Mouse (Mus musculus) hindbrain, postnatal 0 days (tissue): ENCODE data around the gene Zdhhc12. TPM values are rescaled to one million over a fixed set of nuclear protein-coding genes. Genes with fewer than 3 reads are reported as not detected.

Experiments
- ATAC-seq: fragments of 200-750 bp; cut with Nextera tagmentation; 2 replicates; pipeline ENCODE4 v1.8.0; 2017; ENCODE audit warnings: mild to moderate bottlenecking, moderate TSS enrichment, moderate library complexity
- DNase-seq: peaks from one replicate; pipeline ENCODE4 v3.0.0-alpha.2; 2015; ENCODE audit warnings: low spot score
- H3K27ac ChIP-seq: fragments of 300-500 bp; sonication (generic); 2 replicates; pipeline ENCODE4 v1.5.1; 2014; ENCODE audit warnings: mild to moderate bottlenecking
- H3K27me3 ChIP-seq: fragments of 300-500 bp; sonication (generic); 2 replicates; pipeline ENCODE4 v1.6.1; 2014; ENCODE audit warnings: low read length, mixed read lengths; ENCODE audit not compliant: insufficient read depth
- H3K36me3 ChIP-seq: fragments of 300-500 bp; sonication (generic); 2 replicates; pipeline ENCODE4 v1.6.1; 2014; ENCODE audit warnings: low read length, mixed read lengths; ENCODE audit not compliant: insufficient read depth
- H3K4me1 ChIP-seq: fragments of 300-500 bp; sonication (generic); 2 replicates; pipeline ENCODE4 v1.6.1; 2014; ENCODE audit warnings: antibody characterized with exemption, low read length, mixed read lengths; ENCODE audit not compliant: insufficient read depth
- H3K4me2 ChIP-seq: fragments of 300-500 bp; sonication (generic); 2 replicates; pipeline ENCODE4 v1.6.1; 2014; ENCODE audit warnings: low read depth, mild to moderate bottlenecking, low read length, moderate library complexity, mixed read lengths
- H3K4me3 ChIP-seq: fragments of 300-500 bp; sonication (generic); 2 replicates; pipeline ENCODE4 v1.5.1; 2014; ENCODE audit warnings: low read length
- H3K9ac ChIP-seq: fragments of 300-500 bp; sonication (generic); replicated peaks from 2 replicates; pipeline ENCODE4 v1.6.1; 2014; ENCODE audit warnings: mild to moderate bottlenecking, low read length, moderate library complexity, mixed read lengths
- H3K9me3 ChIP-seq: fragments of 300-500 bp; sonication (generic); 2 replicates; pipeline ENCODE4 v1.6.1; 2016; ENCODE audit warnings: low read length, mixed read lengths
- CTCF ChIP-seq: IDR thresholded peaks from 2 replicates; pipeline ENCODE4 v1.5.1; 2016; ENCODE audit warnings: antibody characterized with exemption, control low read depth, low read depth
- WGBS: fragments of 180-500 bp; shearing (Covaris S2); extraction: QIAGEN DNeasy Blood & Tissue Kit; methylation state at CpG from one replicate; pipeline ENCODE4 v1.1.7; 2014; 5-methylcytosine and 5-hydroxymethylcytosine counted together
- polyA plus RNA-seq: library from polyadenylated mRNA; unstranded; fragments of >200 nt; fragmentation: Nextera tagmentation; extraction: Ambion mirVana; gene quantifications from 2 replicates; pipeline ENCODE4 v1.2.1, GENCODE M21; 2015
- total RNA-seq: library from RNA; depleted of rRNA; stranded (reverse); fragments of >200 nt; gene quantifications from 2 replicates; pipeline ENCODE4 v1.2.3, GENCODE M21; 2014

Zdhhc12 gene
- total and polyA plus RNA-seq, 2 experiments from 2014 or later: 30.2 to 35.0 TPM

DNA sequence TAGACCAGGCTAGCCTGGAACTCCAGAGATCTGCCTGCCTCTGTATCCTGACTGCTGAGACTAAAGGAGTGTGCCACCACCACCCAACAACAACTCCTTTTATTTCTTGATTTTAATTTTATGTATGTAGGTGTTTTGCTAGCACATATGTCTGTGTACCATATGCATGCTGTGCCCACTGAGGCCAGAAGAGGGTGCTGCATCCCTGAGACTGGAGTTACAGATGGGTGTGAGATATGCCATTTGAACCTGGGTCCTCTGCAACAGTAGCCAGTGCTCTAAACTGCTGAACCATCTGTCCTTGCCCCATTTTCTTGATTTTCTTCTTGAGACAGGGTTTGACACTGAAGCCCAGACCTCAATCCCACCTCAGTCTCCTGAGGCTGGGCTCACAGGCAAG is 12.9 kb upstream of the Zdhhc12 start:
- Histone ChIP-seq H3K4me3 (no peak overlapping the region), H3K4me2 (no peak overlapping the region), H3K27me3 (no peaks in the 10 kb centered on the region), H3K36me3 (peaks cover 79% of the 10 kb centered on the region), H3K4me1 (no peaks in the 10 kb centered on the region), H3K9me3 (no peaks in the 10 kb centered on the region), H3K9ac (no peak overlapping the region), H3K27ac (no peak overlapping the region)
- peak; percentile 46 for DNase-seq
- no peak for ATAC-seq
- TF ChIP-seq CTCF: peak; percentile 80

DNA sequence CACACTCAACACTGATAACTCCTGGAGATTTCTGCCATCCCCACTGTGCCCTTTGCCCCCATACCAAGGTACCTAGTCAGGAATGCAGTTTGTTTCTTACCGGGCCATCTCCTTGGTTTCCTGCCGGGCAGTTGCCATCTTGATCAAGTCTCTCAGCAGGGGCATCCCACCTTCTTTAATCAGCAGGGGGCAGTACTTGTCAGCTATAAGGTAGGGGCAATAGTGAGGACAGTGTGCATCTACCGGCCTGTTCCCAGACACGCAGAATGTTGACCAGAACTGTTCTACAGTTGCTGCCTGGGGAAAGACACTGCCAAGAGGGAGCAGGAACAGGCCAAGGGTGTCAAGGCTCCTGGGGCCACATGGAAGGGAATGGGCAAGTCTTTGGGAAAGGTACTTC is 6.8 kb upstream of the Zdhhc12 start:
- DNase-seq (no peak), ATAC-seq (no peak)
- no peak overlapping the region for H3K27ac ChIP-seq
- H3K27me3 ChIP-seq: no peaks in the 10 kb centered on the region
- no peaks in the 10 kb centered on the region for H3K9me3 ChIP-seq
- no peak for TF ChIP-seq CTCF
- WGBS: 79% methylated on average over 4 of the region's 4 CpGs
- no peak overlapping the region for H3K4me2 ChIP-seq
- H3K36me3 ChIP-seq: peaks cover 68% of the 10 kb centered on the region
- no peaks in the 10 kb centered on the region for H3K4me1 ChIP-seq
- no peak overlapping the region for H3K9ac ChIP-seq
- no peak overlapping the region for H3K4me3 ChIP-seq

DNA sequence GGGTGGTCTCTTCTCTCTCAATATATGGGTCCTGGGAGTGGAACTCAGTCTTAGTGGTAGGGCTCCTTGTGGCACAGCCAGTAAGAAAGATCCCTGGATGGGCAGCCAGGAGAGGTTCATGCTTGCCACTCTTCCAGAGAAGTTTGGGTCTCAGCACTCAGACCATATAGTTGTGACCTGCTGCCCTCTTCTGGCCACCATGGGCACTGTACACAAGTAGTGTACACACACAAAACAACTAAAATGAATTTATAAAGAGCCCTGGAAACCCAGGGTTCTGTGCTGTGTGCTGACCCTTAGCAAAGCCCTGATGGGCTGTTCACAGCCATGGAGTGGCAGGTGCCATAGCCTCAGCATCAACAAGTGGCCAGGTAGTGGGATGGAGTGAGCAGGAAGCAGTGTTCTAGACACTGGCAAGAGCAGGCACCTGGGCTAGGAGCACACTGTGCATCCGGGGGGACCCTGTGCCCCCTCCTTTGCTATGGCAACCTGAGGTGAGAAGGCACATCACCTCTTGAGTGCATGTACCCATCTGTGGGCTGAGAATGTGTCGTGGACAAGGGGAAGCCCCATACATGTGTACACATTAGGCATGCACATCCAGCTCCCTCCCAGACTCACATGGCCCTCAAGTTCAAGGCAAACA is 2.6 kb upstream of the Zdhhc12 start:
- WGBS: 87% methylated on average over 2 of the region's 2 CpGs
- no peaks in the 10 kb centered on the region for H3K4me1 ChIP-seq

DNA sequence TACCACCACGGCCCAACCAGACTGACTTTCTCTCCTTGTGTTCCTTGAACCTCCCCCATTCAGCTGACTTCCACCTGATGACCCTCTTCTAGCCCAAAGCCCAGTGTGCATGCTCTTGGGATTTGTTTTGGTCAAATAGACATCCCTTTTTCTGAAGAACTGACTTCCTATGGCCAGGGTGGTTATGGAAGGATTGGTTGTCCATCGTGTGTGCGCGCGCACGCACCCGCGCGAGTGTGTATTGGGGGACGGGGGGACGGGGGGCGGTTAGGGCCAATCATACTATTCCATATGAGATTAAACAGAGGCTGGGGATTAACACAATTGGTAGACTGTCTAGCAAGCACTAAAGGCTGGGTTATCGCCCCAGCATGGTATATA is 750 bp upstream of the Zdhhc12 start:
- Histone ChIP-seq H3K4me1 (no peaks in the 10 kb centered on the region), H3K27ac (peak overlapping the region; percentile 59; the same call in 1 of the 2 replicates), H3K4me2 (peak overlapping the region; percentile 77), H3K9ac (peak overlapping the region; percentile 53), H3K36me3 (peaks cover 19% of the 10 kb centered on the region), H3K9me3 (no peaks in the 10 kb centered on the region), H3K4me3 (peak overlapping the region; percentile 60), H3K27me3 (no peaks in the 10 kb centered on the region)
- no peak for ATAC-seq
- no peak for TF ChIP-seq CTCF
- WGBS: 3% methylated on average over 13 of the region's 13 CpGs
- DNase-seq: peak; percentile 45

More for the DNA sequence above, 2.6 kb upstream of the Zdhhc12 start:
- TF ChIP-seq CTCF: peak; percentile 77
- ATAC-seq (no peak), DNase-seq (peak; percentile 66)
- no peak overlapping the region for H3K4me3 ChIP-seq
- no peak overlapping the region for H3K9ac ChIP-seq
- peaks cover 31% of the 10 kb centered on the region for H3K36me3 ChIP-seq
- no peak overlapping the region for H3K27ac ChIP-seq
- H3K4me2 ChIP-seq: no peak overlapping the region
- H3K27me3 ChIP-seq: no peaks in the 10 kb centered on the region
- H3K9me3 ChIP-seq: no peaks in the 10 kb centered on the region

DNA sequence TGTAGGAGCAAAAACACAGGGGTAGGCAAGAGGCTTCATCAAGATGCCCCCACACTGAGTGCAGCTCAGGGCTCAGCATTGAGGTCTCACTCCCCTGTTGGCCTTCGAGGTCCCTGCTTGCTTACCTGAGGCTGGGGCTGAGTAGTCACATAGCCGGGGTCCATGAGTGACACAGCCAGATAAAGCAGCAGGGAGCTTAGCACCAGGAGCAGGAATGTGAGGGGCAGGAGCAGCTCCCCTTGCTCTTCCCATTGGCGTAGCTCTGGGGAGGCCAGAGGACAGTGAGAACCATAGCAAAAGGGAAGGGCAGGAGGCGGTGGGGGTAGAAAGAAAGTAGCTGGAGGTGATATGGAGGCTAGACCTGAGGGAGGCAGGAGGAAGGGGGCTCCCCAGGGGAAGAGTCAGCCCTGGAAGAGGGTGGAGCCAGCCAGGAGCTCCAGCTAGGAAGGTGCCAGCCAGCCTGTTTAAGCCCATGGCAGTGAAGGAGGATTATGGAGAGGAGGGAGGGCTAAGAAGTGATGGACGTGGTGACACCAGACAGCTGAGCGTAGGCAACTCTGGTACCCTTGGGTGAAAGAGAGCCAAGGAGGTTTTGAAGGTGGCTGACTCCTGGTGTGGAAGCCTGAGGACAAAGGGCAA is 1.0 kb downstream of the Zdhhc12 start:
- H3K27ac ChIP-seq: peak overlapping the region; percentile 3; the same call in 1 of the 2 replicates
- H3K4me2 ChIP-seq: peak overlapping the region; percentile 77
- no peak for TF ChIP-seq CTCF
- H3K4me1 ChIP-seq: no peaks in the 10 kb centered on the region
- peaks cover 12% of the 10 kb centered on the region for H3K36me3 ChIP-seq
- peak overlapping the region; percentile 53 for H3K9ac ChIP-seq
- no peak for DNase-seq
- ATAC-seq: no peak
- peak overlapping the region; percentile 60; the same call in 1 of the 2 replicates for H3K4me3 ChIP-seq
- no peaks in the 10 kb centered on the region for H3K9me3 ChIP-seq
- no peaks in the 10 kb centered on the region for H3K27me3 ChIP-seq
- 59% methylated on average over 6 of the region's 6 CpGs for WGBS

DNA sequence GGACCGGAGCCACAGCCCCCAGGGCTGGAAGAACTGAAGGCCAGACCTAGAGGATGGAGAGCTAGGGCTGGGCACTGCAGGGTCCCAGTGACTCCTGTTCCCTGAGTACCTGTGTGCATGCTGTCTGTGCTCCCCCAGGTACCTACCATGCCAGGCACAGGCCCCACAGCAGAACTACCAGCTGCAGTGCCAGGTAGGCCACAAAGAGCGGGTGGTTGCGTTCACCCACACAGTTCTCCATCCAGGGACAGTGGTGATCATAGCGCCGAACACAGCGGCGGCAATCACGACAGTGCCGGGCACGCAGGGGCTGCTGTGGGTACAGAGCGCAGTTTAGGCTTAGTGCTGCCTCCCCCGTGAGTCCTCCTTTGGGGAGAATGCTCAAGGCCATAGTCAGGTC is 1.9 kb downstream of the Zdhhc12 start:
- Histone ChIP-seq H3K4me2 (no peak overlapping the region), H3K36me3 (peaks cover 6% of the 10 kb centered on the region; the same call in 1 of the 2 replicates), H3K4me1 (no peaks in the 10 kb centered on the region), H3K9me3 (no peaks in the 10 kb centered on the region), H3K9ac (no peak overlapping the region), H3K27me3 (no peaks in the 10 kb centered on the region), H3K27ac (no peak overlapping the region), H3K4me3 (no peak overlapping the region)
- TF ChIP-seq CTCF: no peak
- DNase-seq (no peak), ATAC-seq (no peak)
- 98% methylated on average over 12 of the region's 12 CpGs for WGBS

DNA sequence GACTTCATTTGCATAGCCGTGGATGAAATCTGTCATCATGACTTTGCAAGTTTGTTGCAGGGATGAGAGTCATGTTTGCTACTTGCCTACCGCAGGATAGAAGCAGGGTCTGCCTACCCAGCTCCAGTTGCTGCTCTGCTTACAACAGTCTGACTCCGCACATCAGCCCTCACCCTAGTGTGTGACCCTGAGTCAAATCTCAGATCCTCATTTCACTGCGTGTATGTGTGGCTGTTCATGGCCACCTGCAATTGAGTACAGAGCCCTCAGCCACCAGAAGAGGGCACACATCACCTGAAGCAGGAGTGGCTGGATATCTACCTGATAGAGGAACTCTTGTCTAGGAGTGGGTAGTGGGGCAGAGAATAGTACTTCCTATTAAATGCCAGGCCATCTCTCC is 6.1 kb downstream of the Zdhhc12 start:
- no peak for TF ChIP-seq CTCF
- no peaks in the 10 kb centered on the region for H3K9me3 ChIP-seq
- 93% methylated on average over 4 of the region's 4 CpGs for WGBS

More for the DNA sequence above, 6.1 kb downstream of the Zdhhc12 start:
- no peak overlapping the region for H3K4me3 ChIP-seq
- DNase-seq (no peak), ATAC-seq (no peak)
- H3K27me3 ChIP-seq: no peaks in the 10 kb centered on the region
- H3K36me3 ChIP-seq: peaks cover 6% of the 10 kb centered on the region; the same call in 1 of the 2 replicates
- H3K4me2 ChIP-seq: no peak overlapping the region
- no peak overlapping the region for H3K9ac ChIP-seq
- H3K4me1 ChIP-seq: peaks cover 4% of the 10 kb centered on the region; the same call in 1 of the 2 replicates
- H3K27ac ChIP-seq: no peak overlapping the region
